Mouse (Mus musculus): Measurements from ENCODE around the gene Btnl1. TPM values are rescaled to one million over a fixed set of nuclear protein-coding genes. Genes with fewer than 3 reads are reported as not detected.

Btnl1 gene
- polyA plus RNA-seq, 1 experiment from 2014 or later: not detected

- Histone ChIP-seq H3K9me3 (no peaks in the 10 kb centered on the region), H3K27ac (no peak overlapping the region), H3K4me3 (no peak overlapping the region), H3K9ac (no peak overlapping the region), H3K4me1 (replicated peaks) (peaks cover 5% of the 10 kb centered on the region; the same call in 1 of the 2 replicates), H3K4me2 (peak overlapping the region; percentile 72), H3K27me3 (peaks cover 23% of the 10 kb centered on the region), H3K36me3 (no peaks in the 10 kb centered on the region)
- WGBS: 77% methylated on average over 7 of the region's 7 CpGs
- no peak for ATAC-seq (ENCODE audit: low FRiP score)
These were observed 14.6 kb downstream of the Btnl1 start for GRCm38 (mm10) chr17:34391507-34391906.

GRCm38 (mm10) chr17:34392321-34392720 is 15.4 kb downstream of the Btnl1 start:
- Histone ChIP-seq H3K9ac (peak overlapping the region; percentile 66), H3K9me3 (no peaks in the 10 kb centered on the region), H3K4me3 (peak overlapping the region; percentile 43), H3K27me3 (peaks cover 23% of the 10 kb centered on the region), H3K36me3 (no peaks in the 10 kb centered on the region), H3K27ac (no peak overlapping the region), H3K4me1 (replicated peaks) (peaks cover 5% of the 10 kb centered on the region; the same call in 1 of the 2 replicates), H3K4me2 (peak overlapping the region; percentile 72)
- WGBS: 2% methylated on average over 24 of the region's 24 CpGs
- no peak for ATAC-seq (ENCODE audit: low FRiP score)

GRCm38 (mm10) chr17:34397357-34397756 is 20.4 kb downstream of the Btnl1 start:
- no peaks in the 10 kb centered on the region for H3K9me3 ChIP-seq
- no peaks in the 10 kb centered on the region for H3K36me3 ChIP-seq
- peaks cover 8% of the 10 kb centered on the region for H3K4me1 ChIP-seq (replicated peaks)
- no peak overlapping the region for H3K4me3 ChIP-seq
- WGBS: 72% methylated on average over 5 of the region's 5 CpGs
- H3K27ac ChIP-seq: no peak overlapping the region
- no peak overlapping the region for H3K9ac ChIP-seq
- H3K4me2 ChIP-seq: no peak overlapping the region
- ATAC-seq (ENCODE audit: low FRiP score): no peak
- H3K27me3 ChIP-seq: no peaks in the 10 kb centered on the region

- Histone ChIP-seq H3K4me2 (peak overlapping the region; percentile 62), H3K9me3 (no peaks in the 10 kb centered on the region), H3K36me3 (no peaks in the 10 kb centered on the region), H3K9ac (peak overlapping the region; percentile 86; the same call in 1 of the 2 replicates), H3K4me3 (peak overlapping the region; percentile 58), H3K4me1 (replicated peaks) (peaks cover 8% of the 10 kb centered on the region), H3K27ac (peak overlapping the region; percentile 98), H3K27me3 (no peaks in the 10 kb centered on the region)
- WGBS: 13% methylated on average over 9 of the region's 9 CpGs
- ATAC-seq (ENCODE audit: low FRiP score): peak; percentile 88
These were observed 21.3 kb downstream of the Btnl1 start for GRCm38 (mm10) chr17:34398058-34398710.

GRCm38 (mm10) chr17:34398711-34399393 is 21.9 kb downstream of the Btnl1 start, which contains the start of gene BC051142:
Gene BC051142, plus strand, starts transcription at chr17:34398820.
- no peaks in the 10 kb centered on the region for H3K9me3 ChIP-seq
- H3K36me3 ChIP-seq: no peaks in the 10 kb centered on the region
- no peaks in the 10 kb centered on the region for H3K27me3 ChIP-seq
- H3K4me3 ChIP-seq: peak within 1 kb of the TSS; percentile 58
- H3K4me2 ChIP-seq: peak within 1 kb of the TSS; percentile 62
- peak; percentile 97 for ATAC-seq (ENCODE audit: low FRiP score)
- H3K27ac ChIP-seq: peak within 1 kb of the TSS; percentile 98
- peaks cover 8% of the 10 kb centered on the region for H3K4me1 ChIP-seq (replicated peaks)
- 6% methylated on average over 34 of the region's 34 CpGs for WGBS
- H3K9ac ChIP-seq: peak within 1 kb of the TSS; percentile 86

- peaks cover 8% of the 10 kb centered on the region for H3K4me1 ChIP-seq (replicated peaks)
- WGBS: 45% methylated on average over 4 of the region's 4 CpGs
These were observed 22.4 kb downstream of the Btnl1 start for GRCm38 (mm10) chr17:34399394-34399715.

GRCm38 (mm10) chr17:34411117-34411516 is 34.2 kb downstream of the Btnl1 start:
- no peaks in the 10 kb centered on the region for H3K36me3 ChIP-seq
- H3K27me3 ChIP-seq: peaks cover 12% of the 10 kb centered on the region; the same call in 1 of the 2 replicates
- ATAC-seq (ENCODE audit: low FRiP score): peak; percentile 49; the same call in 1 of the 2 replicates
- H3K27ac ChIP-seq: no peak overlapping the region
- H3K9me3 ChIP-seq: no peaks in the 10 kb centered on the region
- H3K9ac ChIP-seq: no peak overlapping the region
- H3K4me2 ChIP-seq: no peak overlapping the region
- no peak overlapping the region for H3K4me3 ChIP-seq
- WGBS: 21% methylated on average over 6 of the region's 6 CpGs
- no peaks in the 10 kb centered on the region for H3K4me1 ChIP-seq (replicated peaks)

More at GRCm38 (mm10) chr17:34399394-34399715, 22.4 kb downstream of the Btnl1 start:
- no peak for ATAC-seq (ENCODE audit: low FRiP score)
- Histone ChIP-seq H3K9ac (peak overlapping the region; percentile 86), H3K4me2 (peak overlapping the region; percentile 62), H3K27me3 (no peaks in the 10 kb centered on the region), H3K36me3 (no peaks in the 10 kb centered on the region), H3K27ac (peak overlapping the region; percentile 98), H3K4me3 (peak overlapping the region; percentile 58), H3K9me3 (no peaks in the 10 kb centered on the region)

- H3K9me3 ChIP-seq: no peaks in the 10 kb centered on the region
- H3K4me3 ChIP-seq: no peak overlapping the region
- no peaks in the 10 kb centered on the region for H3K36me3 ChIP-seq
- no peak overlapping the region for H3K4me2 ChIP-seq
- H3K27ac ChIP-seq: no peak overlapping the region
- no peak overlapping the region for H3K9ac ChIP-seq
- no peaks in the 10 kb centered on the region for H3K4me1 ChIP-seq (replicated peaks)
- no peak for ATAC-seq (ENCODE audit: low FRiP score)
- WGBS: 76% methylated on average over 7 of the region's 7 CpGs
- H3K27me3 ChIP-seq: 0 out of 2 replicates have a peak, but pooled peaks cover 2% of the 10 kb centered on the region
These were observed 43.1 kb downstream of the Btnl1 start for GRCm38 (mm10) chr17:34420014-34420413.

GRCm38 (mm10) chr17:34427597-34427996 is 50.7 kb downstream of the Btnl1 start:
- H3K36me3 ChIP-seq: no peaks in the 10 kb centered on the region
- H3K27ac ChIP-seq: no peak overlapping the region

More at GRCm38 (mm10) chr17:34427597-34427996, 50.7 kb downstream of the Btnl1 start:
- Histone ChIP-seq H3K4me3 (no peak overlapping the region), H3K27me3 (no peaks in the 10 kb centered on the region), H3K9ac (no peak overlapping the region), H3K9me3 (no peaks in the 10 kb centered on the region), H3K4me1 (replicated peaks) (no peaks in the 10 kb centered on the region), H3K4me2 (no peak overlapping the region)
- ATAC-seq (ENCODE audit: low FRiP score): no peak

Other genes starting within 250 kb of the Btnl1 start
- 0.27 TPM in 2 replicates for gene H2-DMb2, start 233.8 kb upstream of the Btnl1 start, polyA plus RNA-seq (2015; fragmentation: Nextera tagmentation; extraction: Ambion mirVana)
- gene H2-DMb1, start 224.1 kb upstream of the Btnl1 start, polyA plus RNA-seq (2015; fragmentation: Nextera tagmentation; extraction: Ambion mirVana): 0.60 and 0.84 TPM in 2 replicates
- 1.1 and 1.3 TPM in 2 replicates for gene Tap1, start 189.6 kb upstream of the Btnl1 start, polyA plus RNA-seq (2015; fragmentation: Nextera tagmentation; extraction: Ambion mirVana)
- gene Psmb9, start 189.4 kb upstream of the Btnl1 start, polyA plus RNA-seq (2015; fragmentation: Nextera tagmentation; extraction: Ambion mirVana): 0.89 and 1.5 TPM in 2 replicates
- gene Psmb8, start 179.4 kb upstream of the Btnl1 start, polyA plus RNA-seq (2015; fragmentation: Nextera tagmentation; extraction: Ambion mirVana): 2.7 and 3.7 TPM in 2 replicates
- 2.1 and 2.2 TPM in 2 replicates for gene Tap2, start 173.6 kb upstream of the Btnl1 start, polyA plus RNA-seq (2015; fragmentation: Nextera tagmentation; extraction: Ambion mirVana)
- 0.06 TPM in 1 of 2 replicates, not detected in the other for gene H2-Ob, start 138.2 kb upstream of the Btnl1 start, polyA plus RNA-seq (2015; fragmentation: Nextera tagmentation; extraction: Ambion mirVana)
- gene H2-Ab1, start 119.4 kb upstream of the Btnl1 start, polyA plus RNA-seq (2015; fragmentation: Nextera tagmentation; extraction: Ambion mirVana): 1.2 and 1.9 TPM in 2 replicates
- 0.30 and 0.35 TPM in 2 replicates for gene H2-Aa, start 89.3 kb upstream of the Btnl1 start, polyA plus RNA-seq (2015; fragmentation: Nextera tagmentation; extraction: Ambion mirVana)
- gene H2-Eb1, start 71.3 kb upstream of the Btnl1 start, polyA plus RNA-seq (2015; fragmentation: Nextera tagmentation; extraction: Ambion mirVana): 1.5 and 3.4 TPM in 2 replicates
- 0.08 and 0.13 TPM in 2 replicates for gene H2-Eb2, start 51.5 kb upstream of the Btnl1 start, polyA plus RNA-seq (2015; fragmentation: Nextera tagmentation; extraction: Ambion mirVana)
- gene Btnl2, start 22.3 kb upstream of the Btnl1 start, polyA plus RNA-seq (2015; fragmentation: Nextera tagmentation; extraction: Ambion mirVana): not detected in 2 replicates
- gene BC051142, start 21.7 kb downstream of the Btnl1 start, polyA plus RNA-seq (2015; fragmentation: Nextera tagmentation; extraction: Ambion mirVana): 3.6 and 4.1 TPM in 2 replicates
- not detected in 2 replicates for gene Btnl4, start 100.2 kb downstream of the Btnl1 start, polyA plus RNA-seq (2015; fragmentation: Nextera tagmentation; extraction: Ambion mirVana)
- not detected in 2 replicates for gene Btnl6, start 140.2 kb downstream of the Btnl1 start, polyA plus RNA-seq (2015; fragmentation: Nextera tagmentation; extraction: Ambion mirVana)
- 7.4 and 8.4 TPM in 2 replicates for gene Notch4, start 187.1 kb downstream of the Btnl1 start, polyA plus RNA-seq (2015; fragmentation: Nextera tagmentation; extraction: Ambion mirVana)
- 3.2 and 4.9 TPM in 2 replicates for gene Gpsm3, start 212.7 kb downstream of the Btnl1 start, polyA plus RNA-seq (2015; fragmentation: Nextera tagmentation; extraction: Ambion mirVana)
- gene Pbx2, start 214.1 kb downstream of the Btnl1 start, polyA plus RNA-seq (2015; fragmentation: Nextera tagmentation; extraction: Ambion mirVana): 8.9 and 10.6 TPM in 2 replicates
- 1.9 and 2.1 TPM in 2 replicates for gene Ager, start 220.7 kb downstream of the Btnl1 start, polyA plus RNA-seq (2015; fragmentation: Nextera tagmentation; extraction: Ambion mirVana)
- gene Rnf5, start 226.6 kb downstream of the Btnl1 start, polyA plus RNA-seq (2015; fragmentation: Nextera tagmentation; extraction: Ambion mirVana): 299 and 301 TPM in 2 replicates
- gene Agpat1, start 227.1 kb downstream of the Btnl1 start, polyA plus RNA-seq (2015; fragmentation: Nextera tagmentation; extraction: Ambion mirVana): 97.8 and 99.1 TPM in 2 replicates
- gene Egfl8, start 238.8 kb downstream of the Btnl1 start, polyA plus RNA-seq (2015; fragmentation: Nextera tagmentation; extraction: Ambion mirVana): 11.7 and 12.9 TPM in 2 replicates

Data from hindbrain, embryonic 13.5 days (tissue).